Mouse (Mus musculus) hindbrain, embryonic 13.5 days (tissue): ENCODE results near the gene Pcyt2. TPM values are rescaled to one million over a fixed set of nuclear protein-coding genes. Genes with fewer than 3 reads are reported as not detected.

Experiments used
- ATAC-seq: fragments of 200-750 bp; cut with Nextera tagmentation; 2 replicates; pipeline ENCODE4 v1.8.0; 2017; ENCODE audit warnings: moderate TSS enrichment; ENCODE audit not compliant: low FRiP score
- H3K27ac ChIP-seq: fragments of 300-500 bp; sonication (generic); 2 replicates; pipeline ENCODE4 v1.5.1; 2015; ENCODE audit warnings: inconsistent platforms, mild to moderate bottlenecking, moderate library complexity
- H3K27me3 ChIP-seq: fragments of 300-500 bp; sonication (generic); 2 replicates; pipeline ENCODE4 v1.6.1; 2015; ENCODE audit warnings: mild to moderate bottlenecking, inconsistent platforms
- H3K36me3 ChIP-seq: fragments of 300-500 bp; sonication (generic); 2 replicates; pipeline ENCODE4 v1.6.1; 2015; ENCODE audit warnings: mild to moderate bottlenecking, inconsistent platforms
- H3K4me1 ChIP-seq: fragments of 300-500 bp; sonication (generic); replicated peaks from 2 replicates; pipeline ENCODE4 v1.6.1; 2015; ENCODE audit warnings: inconsistent platforms
- H3K4me2 ChIP-seq: fragments of 300-500 bp; sonication (generic); 2 replicates; pipeline ENCODE4 v1.6.1; 2015; ENCODE audit warnings: inconsistent platforms, mild to moderate bottlenecking, moderate library complexity
- H3K4me3 ChIP-seq: fragments of 300-500 bp; sonication (generic); 2 replicates; pipeline ENCODE4 v1.5.1; 2015; ENCODE audit warnings: mild to moderate bottlenecking, inconsistent platforms
- H3K9ac ChIP-seq: fragments of 300-500 bp; sonication (generic); 2 replicates; pipeline ENCODE4 v1.6.1; 2015; ENCODE audit warnings: mild to moderate bottlenecking, inconsistent platforms
- H3K9me3 ChIP-seq: fragments of 300-500 bp; sonication (generic); 2 replicates; pipeline ENCODE4 v1.6.1; 2016; ENCODE audit warnings: inconsistent platforms
- WGBS: fragments of 180-500 bp; shearing (Covaris S2); methylation state at CpG from one replicate; pipeline ENCODE4 v1.1.7; 2015; 5-methylcytosine and 5-hydroxymethylcytosine counted together
- polyA plus RNA-seq: library from polyadenylated mRNA; unstranded; fragments of >200 nt; fragmentation: Nextera tagmentation; extraction: Ambion mirVana; gene quantifications from 2 replicates; pipeline ENCODE4 v1.2.1, GENCODE M21; 2015

Pcyt2 gene
- polyA plus RNA-seq, 1 experiment from 2014 or later: 169 TPM

DNA sequence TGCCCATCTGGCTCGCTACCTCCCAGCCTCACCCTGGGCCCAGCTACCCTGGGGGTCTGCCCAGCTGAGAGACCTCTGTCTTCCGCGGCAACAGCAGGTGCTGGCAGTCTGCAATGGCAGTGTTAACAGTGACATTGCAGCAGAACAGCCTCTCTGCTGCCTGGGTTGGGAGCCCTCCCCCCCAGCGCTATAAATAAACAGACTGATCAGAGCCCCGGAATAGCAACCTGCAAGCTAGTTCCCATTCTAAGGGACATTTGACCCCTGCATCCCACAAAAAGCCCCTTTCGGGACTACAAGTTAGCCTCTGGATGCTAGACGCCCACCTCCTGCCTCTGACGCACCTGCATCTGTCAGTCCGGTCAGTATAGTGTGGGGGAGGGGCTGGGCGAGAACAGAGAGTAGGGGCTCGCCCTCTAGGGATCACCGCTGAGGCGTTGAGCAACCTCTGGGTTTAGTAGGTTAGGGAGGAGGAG lies 30.3 kb upstream of the Pcyt2 start, which contains the start of gene Myadml2:
Gene Myadml2, minus strand, starts transcription at position 158 of the 476 bp plus-strand sequence.
- no peak within 1 kb of the TSS for H3K27ac ChIP-seq
- no peak for ATAC-seq
- H3K9me3 ChIP-seq: no peaks in the 10 kb centered on the region
- peaks cover 19% of the 10 kb centered on the region; the same call in 1 of the 2 replicates for H3K27me3 ChIP-seq
- no peaks in the 10 kb centered on the region for H3K36me3 ChIP-seq
- H3K4me3 ChIP-seq: peak within 1 kb of the TSS; percentile 21
- WGBS: 5% methylated on average over 13 of the region's 13 CpGs
- H3K4me2 ChIP-seq: peak within 1 kb of the TSS; percentile 49
- peaks cover 14% of the 10 kb centered on the region for H3K4me1 ChIP-seq
- peak within 1 kb of the TSS; percentile 65 for H3K9ac ChIP-seq

DNA sequence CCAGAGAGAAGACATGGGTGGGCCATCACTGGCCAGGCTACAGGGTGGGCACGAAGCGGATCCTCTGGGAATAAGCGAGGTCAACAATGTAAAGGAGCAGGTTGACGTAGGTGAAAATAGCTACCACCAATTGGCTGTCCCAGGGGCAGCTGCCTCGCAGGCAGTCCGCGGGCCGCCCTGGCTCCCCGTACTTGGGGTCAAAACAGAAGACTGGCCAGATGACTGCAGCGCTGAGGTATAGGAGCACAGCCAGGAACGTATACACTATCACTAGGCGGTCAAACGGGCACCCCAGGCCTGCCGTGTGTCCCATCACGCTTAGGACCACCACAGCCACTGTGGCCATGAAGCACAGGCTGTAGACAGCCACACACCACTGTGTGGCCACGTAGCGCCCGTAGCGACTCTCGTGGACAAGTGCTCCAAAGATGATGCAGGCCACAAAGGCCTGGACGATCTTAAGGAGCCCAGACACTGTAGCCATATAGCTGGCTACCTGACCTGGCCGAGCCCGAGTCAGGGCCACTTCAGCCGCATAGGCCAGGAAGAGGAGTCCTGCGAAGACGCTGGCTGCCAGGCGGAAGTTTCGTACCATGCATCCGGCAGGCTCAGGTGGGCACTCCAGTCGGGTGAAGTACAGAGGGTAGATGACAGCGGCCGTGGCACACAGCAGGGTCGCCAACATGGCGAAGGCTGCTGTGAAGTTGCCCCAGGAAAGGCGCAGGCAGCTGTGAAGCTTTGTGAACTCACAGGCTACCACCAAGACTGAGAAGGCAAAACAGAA lies 29.5 kb upstream of the Pcyt2 start:
- H3K27ac ChIP-seq: no peak overlapping the region
- no peak overlapping the region for H3K4me3 ChIP-seq
- 80% methylated on average over 35 of the region's 35 CpGs for WGBS
- H3K9me3 ChIP-seq: no peaks in the 10 kb centered on the region
- ATAC-seq: no peak
- peaks cover 21% of the 10 kb centered on the region; the same call in 1 of the 2 replicates for H3K27me3 ChIP-seq
- no peaks in the 10 kb centered on the region for H3K36me3 ChIP-seq
- H3K9ac ChIP-seq: peak overlapping the region; percentile 65
- H3K4me1 ChIP-seq: peaks cover 22% of the 10 kb centered on the region
- peak overlapping the region; percentile 49; the same call in 1 of the 2 replicates for H3K4me2 ChIP-seq

DNA sequence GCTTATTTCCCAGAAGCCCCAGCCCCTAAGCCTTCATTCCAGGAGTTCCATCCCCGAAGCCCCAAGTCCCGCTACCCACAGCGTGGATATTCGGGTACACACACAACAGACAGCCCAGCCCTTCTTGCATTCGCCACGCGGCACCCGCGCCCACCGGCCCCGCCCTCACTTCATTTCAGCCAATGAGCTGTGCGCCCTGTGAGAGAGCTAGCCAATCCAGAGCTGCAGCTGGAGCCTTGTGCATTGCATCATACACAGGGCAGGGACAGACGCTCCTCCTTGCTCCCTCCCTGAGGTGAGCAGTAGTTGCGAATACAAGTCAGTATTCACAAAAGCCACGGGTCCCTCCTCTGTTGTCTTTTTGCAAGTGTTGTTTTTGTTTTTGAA lies 25.9 kb upstream of the Pcyt2 start, which contains the start of gene Pycr1:
Gene Pycr1, minus strand, starts transcription at position 169 of the 387 bp plus-strand sequence.
- H3K4me1 ChIP-seq: peaks cover 26% of the 10 kb centered on the region
- peak within 1 kb of the TSS; percentile 74 for H3K9ac ChIP-seq
- H3K27ac ChIP-seq: peak within 1 kb of the TSS; percentile 49; the same call in 1 of the 2 replicates
- H3K9me3 ChIP-seq: no peaks in the 10 kb centered on the region
- peak within 1 kb of the TSS; percentile 71 for H3K4me2 ChIP-seq
- peak within 1 kb of the TSS; percentile 47 for H3K4me3 ChIP-seq
- peaks cover 21% of the 10 kb centered on the region; the same call in 1 of the 2 replicates for H3K27me3 ChIP-seq
- H3K36me3 ChIP-seq: no peaks in the 10 kb centered on the region
- peak; percentile 99 for ATAC-seq
- under 1% methylated on average over 15 of the region's 15 CpGs for WGBS

DNA sequence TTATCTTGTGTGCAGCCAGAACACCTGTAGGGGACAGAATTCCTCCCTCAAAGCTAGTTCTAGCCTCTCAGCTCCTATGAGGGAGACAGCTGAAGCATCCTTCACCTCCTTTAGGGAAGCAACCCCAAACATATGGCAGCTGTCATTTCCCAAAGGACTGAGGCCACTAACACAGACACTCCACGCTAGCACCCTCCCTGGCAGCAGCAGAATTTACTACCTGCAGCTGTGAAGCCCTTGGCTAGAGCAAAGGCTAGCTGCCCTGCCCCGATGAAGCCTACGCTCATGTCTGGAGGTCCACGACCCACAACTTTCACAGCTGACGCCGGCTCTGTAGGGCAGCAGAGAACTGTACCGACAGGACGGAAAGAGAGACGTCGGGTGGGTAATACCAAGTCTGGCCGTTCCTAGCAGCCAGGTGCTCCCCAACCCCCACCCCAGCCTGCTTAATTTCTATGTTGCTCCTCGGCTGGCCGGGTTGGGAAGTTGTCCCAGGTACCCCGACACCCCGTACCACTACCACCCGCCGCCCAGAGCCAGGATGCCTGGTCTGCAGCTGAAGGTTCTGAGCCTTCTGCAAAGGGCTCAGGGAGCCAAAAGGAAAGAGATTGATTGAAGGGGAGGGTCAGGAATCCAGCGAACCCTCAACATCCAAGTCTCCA lies 25.3 kb upstream of the Pcyt2 start:
- Histone ChIP-seq H3K4me2 (peak overlapping the region; percentile 71), H3K27me3 (peaks cover 21% of the 10 kb centered on the region; the same call in 1 of the 2 replicates), H3K9ac (peak overlapping the region; percentile 74), H3K27ac (peak overlapping the region; percentile 49; the same call in 1 of the 2 replicates), H3K4me1 (peaks cover 22% of the 10 kb centered on the region), H3K36me3 (no peaks in the 10 kb centered on the region), H3K9me3 (no peaks in the 10 kb centered on the region), H3K4me3 (peak overlapping the region; percentile 47)
- ATAC-seq: peak; percentile 80
- 2% methylated on average over 18 of the region's 18 CpGs for WGBS

DNA sequence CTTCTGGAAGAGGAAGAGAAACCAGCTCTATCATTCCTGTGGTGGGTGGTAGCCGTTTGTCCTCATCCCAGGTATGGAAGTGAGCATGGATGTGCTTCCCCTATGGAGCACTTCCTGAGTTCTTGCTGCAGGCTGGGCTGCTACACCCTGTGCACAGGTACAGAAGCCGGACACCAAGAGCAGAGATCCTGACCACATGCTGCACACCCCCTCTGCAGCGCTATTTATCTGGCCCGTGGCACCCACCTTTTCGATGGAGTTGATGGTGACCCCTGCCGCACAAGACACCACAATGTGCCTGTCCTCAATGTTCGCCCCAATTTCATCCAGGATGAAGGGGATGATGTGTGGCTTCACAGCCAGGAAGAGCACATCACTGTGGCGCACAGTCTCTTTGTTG lies 24.1 kb upstream of the Pcyt2 start:
- peaks cover 18% of the 10 kb centered on the region for H3K4me1 ChIP-seq
- no peaks in the 10 kb centered on the region for H3K9me3 ChIP-seq
- H3K4me2 ChIP-seq: 0 out of 2 replicates have a peak overlapping the region, but pooled peaks have one; percentile 71
- no peak overlapping the region for H3K4me3 ChIP-seq
- ATAC-seq: no peak
- H3K36me3 ChIP-seq: no peaks in the 10 kb centered on the region
- H3K27me3 ChIP-seq: peaks cover 14% of the 10 kb centered on the region; the same call in 1 of the 2 replicates
- no peak overlapping the region for H3K27ac ChIP-seq
- WGBS: 89% methylated on average over 8 of the region's 8 CpGs
- H3K9ac ChIP-seq: no peak overlapping the region

DNA sequence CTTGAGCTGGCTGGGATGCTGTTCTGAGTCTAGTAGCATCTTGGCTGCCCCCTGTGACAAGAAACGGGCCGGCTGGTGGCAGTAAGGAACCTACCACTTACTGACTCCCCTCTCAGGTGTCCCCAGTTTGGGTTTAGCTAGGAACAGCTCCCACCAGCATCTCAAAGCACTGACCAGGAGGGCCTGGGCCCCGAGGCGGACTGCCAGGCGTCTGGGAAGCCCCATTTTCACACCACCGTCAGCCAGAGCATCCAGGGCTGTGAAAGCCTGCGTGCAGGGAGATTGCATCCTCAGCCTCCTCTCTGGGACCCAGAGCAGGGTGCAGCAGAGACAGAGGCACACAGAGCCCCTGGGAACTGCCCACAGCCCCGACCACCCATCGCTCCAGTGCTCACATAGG lies 23.5 kb upstream of the Pcyt2 start:
- Histone ChIP-seq H3K36me3 (no peaks in the 10 kb centered on the region), H3K27ac (no peak overlapping the region), H3K9ac (peak overlapping the region; percentile 39; the same call in 1 of the 2 replicates), H3K4me1 (peaks cover 18% of the 10 kb centered on the region), H3K4me2 (no peak overlapping the region), H3K4me3 (no peak overlapping the region), H3K27me3 (0 out of 2 replicates have a peak, but pooled peaks cover 11% of the 10 kb centered on the region), H3K9me3 (no peaks in the 10 kb centered on the region)
- no peak for ATAC-seq
- 67% methylated on average over 9 of the region's 9 CpGs for WGBS

DNA sequence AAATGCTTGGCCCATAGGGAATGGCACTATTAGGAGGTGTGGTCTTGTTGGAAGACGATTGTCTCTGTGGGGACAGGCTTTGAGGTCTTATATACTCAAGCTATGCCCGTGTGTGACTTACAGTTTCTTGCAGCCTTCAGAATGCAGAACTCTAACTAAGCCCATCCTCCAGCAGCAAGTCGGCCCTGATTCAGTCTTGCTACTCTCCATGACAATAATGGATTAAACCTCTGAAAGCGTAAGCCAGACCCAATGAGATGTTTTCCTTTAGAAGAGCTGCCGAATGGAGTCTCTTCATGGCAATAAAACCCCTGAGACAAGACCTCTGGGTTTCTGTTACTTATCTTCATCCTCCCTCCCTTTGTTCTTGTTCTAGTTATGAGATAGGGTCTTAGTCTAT lies 17.1 kb upstream of the Pcyt2 start:
- 81% methylated on average over 5 of the region's 5 CpGs for WGBS
- no peak overlapping the region for H3K27ac ChIP-seq
- ATAC-seq: no peak
- H3K9me3 ChIP-seq: no peaks in the 10 kb centered on the region
- no peak overlapping the region for H3K9ac ChIP-seq
- H3K36me3 ChIP-seq: 0 out of 2 replicates have a peak, but pooled peaks cover under 1% of the 10 kb centered on the region
- no peak overlapping the region for H3K4me3 ChIP-seq
- H3K4me2 ChIP-seq: no peak overlapping the region
- H3K27me3 ChIP-seq: no peaks in the 10 kb centered on the region
- H3K4me1 ChIP-seq: peaks cover 39% of the 10 kb centered on the region

DNA sequence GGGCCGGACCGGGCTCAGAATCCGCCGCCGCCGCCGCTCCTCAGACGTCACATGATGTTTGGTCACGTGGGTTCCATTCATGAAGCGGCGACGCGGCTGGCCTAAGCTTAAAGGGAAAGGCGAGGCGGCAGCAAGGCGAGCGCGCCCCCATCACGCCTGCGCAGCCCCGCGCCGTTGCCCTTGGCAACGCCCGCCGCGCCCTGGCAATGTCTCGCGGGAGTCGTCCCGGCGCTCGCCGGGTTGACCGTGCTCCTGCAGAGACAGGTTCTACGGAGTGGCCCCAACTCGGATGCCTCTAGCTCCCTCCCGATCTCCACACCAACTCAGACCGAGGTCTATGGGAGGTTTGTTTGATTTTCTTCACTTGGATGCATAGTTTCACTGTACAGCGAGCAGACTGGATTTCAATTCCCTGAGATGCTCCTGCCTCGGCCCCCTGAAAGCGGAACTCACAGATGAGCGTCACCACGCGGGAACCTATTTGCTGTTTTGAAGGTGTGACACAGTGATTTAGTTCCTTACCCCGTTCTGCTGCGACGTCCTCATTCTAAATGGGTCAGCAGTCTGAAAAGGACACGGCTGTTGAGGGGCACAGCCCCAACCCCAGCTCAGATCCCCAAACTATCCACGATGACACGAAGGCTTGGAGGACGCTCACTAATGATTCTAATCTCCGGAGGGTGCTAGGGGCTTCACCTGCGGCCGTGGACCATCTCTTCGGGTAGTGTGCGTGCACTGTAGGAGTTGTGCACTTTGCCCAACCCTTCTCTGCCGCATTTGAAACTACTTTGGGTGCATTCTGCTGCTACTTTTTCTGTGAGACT lies 16.0 kb upstream of the Pcyt2 start, which contains the start of gene Mafg:
Gene Mafg, minus strand, starts transcription at position 81 of the 824 bp plus-strand sequence.
- ATAC-seq: peak; percentile 87
- peak within 1 kb of the TSS; percentile 95 for H3K9ac ChIP-seq
- H3K4me2 ChIP-seq: peak within 1 kb of the TSS; percentile 86
- peak within 1 kb of the TSS; percentile 94 for H3K4me3 ChIP-seq
- H3K4me1 ChIP-seq: peaks cover 43% of the 10 kb centered on the region
- peak within 1 kb of the TSS; percentile 92 for H3K27ac ChIP-seq
- H3K36me3 ChIP-seq: peaks cover 12% of the 10 kb centered on the region
- no peaks in the 10 kb centered on the region for H3K9me3 ChIP-seq
- 10% methylated on average over 58 of the region's 58 CpGs for WGBS
- H3K27me3 ChIP-seq: no peaks in the 10 kb centered on the region

DNA sequence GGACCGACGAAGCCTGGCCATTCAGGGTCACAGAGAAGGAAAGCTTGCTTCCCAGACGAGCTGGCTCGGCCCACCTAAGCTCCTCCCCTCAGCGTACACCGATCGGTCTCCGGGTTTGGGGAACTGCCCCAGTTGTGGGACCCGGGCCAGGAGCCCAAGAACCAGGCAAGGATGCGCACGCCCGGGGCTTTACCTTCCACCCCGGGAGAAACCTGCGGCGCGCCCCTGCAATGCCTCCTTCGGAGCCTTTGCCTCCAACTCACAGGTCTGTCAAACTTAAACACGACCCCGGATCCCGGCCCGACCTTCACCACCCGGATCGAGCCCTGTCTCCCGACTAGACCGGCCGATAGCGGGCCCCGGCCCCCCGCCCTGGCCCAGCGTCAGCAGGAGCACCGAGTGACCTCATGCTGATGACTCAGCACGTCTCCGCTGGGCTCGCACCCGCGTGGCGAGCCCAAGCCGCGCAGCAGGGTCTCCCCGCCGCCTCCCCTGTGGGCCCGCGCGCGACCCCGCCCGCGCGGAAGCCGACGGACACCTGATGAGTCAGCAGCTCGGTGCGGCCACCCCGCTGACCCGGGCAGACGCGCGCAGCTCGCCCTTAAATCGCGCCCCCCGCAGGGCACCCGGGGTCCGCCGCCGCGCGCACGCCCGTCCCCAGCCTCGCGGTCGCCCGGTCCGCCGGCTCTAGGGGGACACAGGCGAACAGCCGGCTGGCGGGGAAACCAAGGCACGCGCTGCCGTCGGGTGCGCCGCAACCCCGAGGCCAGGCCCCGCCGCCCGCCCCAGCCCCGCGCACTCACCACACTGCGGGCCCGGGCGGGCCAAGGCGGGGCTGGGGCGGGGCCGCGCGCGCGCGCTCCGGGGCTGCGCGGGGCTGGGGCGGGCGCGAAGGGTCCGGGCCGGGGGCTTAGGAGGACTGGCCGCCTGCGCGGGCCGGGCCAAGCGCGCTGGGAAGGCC lies 15.1 kb upstream of the Pcyt2 start:
- under 1% methylated on average over 106 of the region's 116 CpGs for WGBS
- peak overlapping the region; percentile 95 for H3K9ac ChIP-seq
- peak; percentile 87 for ATAC-seq
- peaks cover 15% of the 10 kb centered on the region for H3K36me3 ChIP-seq
- peak overlapping the region; percentile 94 for H3K4me3 ChIP-seq
- H3K4me1 ChIP-seq: peaks cover 43% of the 10 kb centered on the region
- no peaks in the 10 kb centered on the region for H3K27me3 ChIP-seq
- H3K9me3 ChIP-seq: no peaks in the 10 kb centered on the region
- H3K4me2 ChIP-seq: peak overlapping the region; percentile 86
- H3K27ac ChIP-seq: peak overlapping the region; percentile 92

DNA sequence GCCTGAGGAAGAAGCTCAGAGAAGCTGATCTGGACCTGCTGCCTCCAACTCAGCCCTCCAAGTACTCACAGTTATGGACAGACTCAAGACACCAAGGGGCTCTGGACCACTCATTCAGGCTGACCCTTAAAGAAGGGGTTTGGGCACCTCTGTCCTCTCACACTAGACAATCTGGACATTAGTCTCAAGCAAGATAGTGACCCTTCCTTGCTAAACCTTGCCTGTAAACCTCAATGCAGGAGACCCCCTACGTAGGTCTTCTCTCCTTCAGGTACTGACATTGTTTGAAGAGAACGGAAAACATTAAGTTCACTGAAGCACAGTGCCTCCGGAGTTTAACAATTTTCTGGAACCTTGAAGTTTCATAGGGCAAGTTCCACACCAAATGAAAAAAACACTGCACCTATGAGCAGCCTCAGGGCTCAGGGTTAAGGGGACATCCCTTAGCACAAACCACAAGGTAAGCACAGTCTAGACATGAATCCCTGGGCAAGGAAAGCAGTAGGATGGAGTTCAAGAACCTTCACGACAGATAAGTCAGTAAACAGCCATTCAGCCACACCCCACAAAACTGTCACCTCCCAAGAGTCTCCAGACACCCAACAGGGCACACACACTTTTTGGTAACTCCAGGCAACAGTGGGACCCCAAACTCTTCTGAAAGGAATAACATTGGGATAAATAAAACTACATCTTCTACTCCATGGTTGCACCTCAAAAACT lies 14.2 kb upstream of the Pcyt2 start:
- Histone ChIP-seq H3K9ac (peak overlapping the region; percentile 95), H3K4me3 (peak overlapping the region; percentile 94), H3K27ac (peak overlapping the region; percentile 92; the same call in 1 of the 2 replicates), H3K27me3 (no peaks in the 10 kb centered on the region), H3K9me3 (no peaks in the 10 kb centered on the region), H3K4me2 (peak overlapping the region; percentile 86), H3K4me1 (peaks cover 43% of the 10 kb centered on the region), H3K36me3 (peaks cover 24% of the 10 kb centered on the region)
- 69% methylated on average over 4 of the region's 4 CpGs for WGBS
- ATAC-seq: no peak
